Mouse (Mus musculus): ENCODE measurements around the gene Tbxa2r.

The Tbxa2r gene

GRCm38 (mm10) chr10:81328386-81328785 is at the start of gene Tbxa2r:
Gene Tbxa2r (plus strand): TSS chr10:81328731.
- DNase-seq, result peak; percentile 74

- DNase-seq, result peak; percentile 42
These were observed 49.0 kb upstream of the Tbxa2r start for GRCm38 (mm10) chr10:81279496-81279895.

- DNase-seq, result no peak
These were observed 44.3 kb upstream of the Tbxa2r start for GRCm38 (mm10) chr10:81284189-81284588.

GRCm38 (mm10) chr10:81284719-81285118 is 43.8 kb upstream of the Tbxa2r start:
- peak; percentile 54 for DNase-seq

GRCm38 (mm10) chr10:81285694-81286450 is 42.7 kb upstream of the Tbxa2r start:
- DNase-seq, result peak; percentile 95

GRCm38 (mm10) chr10:81286586-81286985 is 41.9 kb upstream of the Tbxa2r start:
- DNase-seq, result peak; percentile 28

GRCm38 (mm10) chr10:81287513-81288157 is 40.9 kb upstream of the Tbxa2r start:
- peak; percentile 70 for DNase-seq

GRCm38 (mm10) chr10:81288601-81289000 is 39.9 kb upstream of the Tbxa2r start:
- peak; percentile 70 for DNase-seq

GRCm38 (mm10) chr10:81289278-81289677 is 39.3 kb upstream of the Tbxa2r start:
- DNase-seq, result peak; percentile 75

- DNase-seq, result peak; percentile 37
These were observed 38.7 kb upstream of the Tbxa2r start for GRCm38 (mm10) chr10:81289811-81290210.

- peak; percentile 39 for DNase-seq
These were observed 37.7 kb upstream of the Tbxa2r start for GRCm38 (mm10) chr10:81290698-81291460.

GRCm38 (mm10) chr10:81291511-81292104 is 36.9 kb upstream of the Tbxa2r start, which contains the start of gene Tjp3:
Gene Tjp3 (minus strand): TSS chr10:81291581.
- DNase-seq, result no peak

- peak; percentile 99 for DNase-seq
These were observed 35.8 kb upstream of the Tbxa2r start, which contains the start of gene Pip5k1c for GRCm38 (mm10) chr10:81292554-81293333. Gene Pip5k1c (plus strand): TSS chr10:81292963.

GRCm38 (mm10) chr10:81293334-81294030 is 35.0 kb upstream of the Tbxa2r start:
- DNase-seq, result no peak

- DNase-seq, result no peak
These were observed 34.1 kb upstream of the Tbxa2r start for GRCm38 (mm10) chr10:81294442-81294841.

- DNase-seq, result no peak
These were observed 33.3 kb upstream of the Tbxa2r start for GRCm38 (mm10) chr10:81295185-81295584.

- no peak for DNase-seq
These were observed 31.3 kb upstream of the Tbxa2r start for GRCm38 (mm10) chr10:81297246-81297645.

- DNase-seq, result peak; percentile 66
These were observed 30.7 kb upstream of the Tbxa2r start for GRCm38 (mm10) chr10:81297845-81298244.

- peak; percentile 39 for DNase-seq
These were observed 30.0 kb upstream of the Tbxa2r start for GRCm38 (mm10) chr10:81298369-81299100.

GRCm38 (mm10) chr10:81299585-81300351 is 28.8 kb upstream of the Tbxa2r start:
- no peak for DNase-seq
